In the genomic region with DNA sequence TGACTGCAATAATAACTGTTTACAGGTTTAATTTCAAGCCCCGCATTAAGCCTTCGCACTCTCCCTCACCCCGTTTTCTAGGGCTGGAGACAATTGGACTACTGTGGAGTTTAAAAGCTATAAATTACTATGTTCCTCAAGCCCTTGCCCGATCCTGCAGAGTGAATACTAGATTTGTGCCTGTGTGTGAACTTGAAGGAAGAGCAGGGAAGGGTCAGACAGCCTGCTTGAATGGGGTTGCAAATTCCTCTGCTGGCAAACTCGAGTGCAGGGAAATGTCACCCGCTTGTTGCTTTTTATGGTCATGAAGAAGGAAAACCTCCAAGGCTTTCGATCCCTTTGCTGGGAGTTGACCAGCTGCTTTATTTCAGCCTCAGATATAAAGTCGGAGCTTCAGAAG, we compare ENCODE assay signal across 14 mouse cellular contexts. TPM values are rescaled to one million over a fixed set of nuclear protein-coding genes. Genes with fewer than 3 reads are reported as not detected.
DNase-seq lines count a peak whose midpoint lies in the region; ATAC-seq and TF ChIP-seq lines count a peak whose summit lies in the region.
"Had no signal": no experiment of that assay in that cellular context is flagged by ENCODE, and none has a peak within 500 bp of the region (broad histone marks: within the 10 kb centered on the region; RNA-seq: fewer than 3 reads in every experiment).

No protein-coding gene starts in this region.

- WGBS in liver, adult 2 months = 84% methylated on average over 8 of the region's 8 CpGs
- WGBS in liver, embryonic 12.5 days (ENCODE audit: insufficient replicate concordance) = 64% methylated on average over 8 of the region's 8 CpGs
- WGBS in neural tube, embryonic 13.5 days = 15% methylated on average over 8 of the region's 8 CpGs

- H3K4me1 ChIP-seq in liver, adult 2 months (ENCODE audit: control insufficient read depth, insufficient read depth, low read length) = no peaks in the 10 kb centered on the region
- H3K4me1 ChIP-seq in liver, embryonic 12.5 days = no peaks in the 10 kb centered on the region
- H3K4me1 ChIP-seq in neural tube, embryonic 13.5 days (replicated peaks) = peaks cover 20% of the 10 kb centered on the region
- H3K4me1 ChIP-seq: hindbrain, embryonic 15.5 days had no signal

- no peak overlapping the region for H3K4me3 ChIP-seq in gastrocnemius, adult 2 months
- no peak overlapping the region for H3K4me3 ChIP-seq in liver, adult 2 months (ENCODE audit: insufficient read depth, low read depth, low read length)
- no peak overlapping the region for H3K4me3 ChIP-seq in liver, embryonic 12.5 days
- no peak overlapping the region for H3K4me3 ChIP-seq in neural tube, embryonic 13.5 days
- H3K4me3 ChIP-seq: forebrain, embryonic 12.5 days; hindbrain, embryonic 15.5 days; left cerebral cortex, adult 2 months had no signal

- TF ChIP-seq POLR2A in liver, adult 2 months (IDR thresholded peaks at IDR 0.05; ENCODE audit: extremely low read depth, insufficient read depth, low read length) = no peak

- intact Hi-C loops in gastrocnemius, adult 2 months (cut with DNase I) = no loop called here
- intact Hi-C loops in left cerebral cortex, postnatal 14 days (cut with DNase I) = no loop called here

- H3K36me3 ChIP-seq in liver, adult 2 months (ENCODE audit: control insufficient read depth, insufficient read depth, low read length) = no peaks in the 10 kb centered on the region
- H3K36me3 ChIP-seq in liver, embryonic 12.5 days = no peaks in the 10 kb centered on the region
- no peaks in the 10 kb centered on the region for H3K36me3 ChIP-seq in neural tube, embryonic 13.5 days
- H3K36me3 ChIP-seq: forebrain, embryonic 12.5 days; hindbrain, embryonic 15.5 days had no signal

- TF ChIP-seq CTCF in gastrocnemius, adult 2 months (IDR thresholded peaks at IDR 0.05) = no peak
- no peak for TF ChIP-seq CTCF in liver, adult 2 months (IDR thresholded peaks at IDR 0.05; ENCODE audit: low read depth, low read length)

- no peak for ATAC-seq in liver, embryonic 12.5 days
- peak; percentile 64; the same call in 1 of the 2 replicates for ATAC-seq in neural tube, embryonic 13.5 days (ENCODE audit: low read depth)

- no peak overlapping the region for H3K4me2 ChIP-seq in liver, embryonic 12.5 days
- no peak overlapping the region for H3K4me2 ChIP-seq in neural tube, embryonic 13.5 days
- H3K4me2 ChIP-seq: forebrain, embryonic 12.5 days; hindbrain, embryonic 15.5 days had no signal

- no peaks in the 10 kb centered on the region for H3K9me3 ChIP-seq in liver, embryonic 12.5 days (replicated peaks)
- no peaks in the 10 kb centered on the region for H3K9me3 ChIP-seq in neural tube, embryonic 13.5 days
- H3K9me3 ChIP-seq: forebrain, embryonic 12.5 days; hindbrain, embryonic 15.5 days had no signal

- H3K9ac ChIP-seq in liver, adult 2 months (ENCODE audit: low read depth, low read length) = no peak overlapping the region
- H3K9ac ChIP-seq in liver, embryonic 12.5 days = no peak overlapping the region
- no peak overlapping the region for H3K9ac ChIP-seq in neural tube, embryonic 13.5 days
- H3K9ac ChIP-seq: forebrain, embryonic 12.5 days; hindbrain, embryonic 15.5 days had no signal

- no peaks in the 10 kb centered on the region for H3K27me3 ChIP-seq in liver, adult 2 months (ENCODE audit: control insufficient read depth, insufficient read depth, low read length)
- no peaks in the 10 kb centered on the region for H3K27me3 ChIP-seq in liver, embryonic 12.5 days (replicated peaks)
- no peaks in the 10 kb centered on the region for H3K27me3 ChIP-seq in neural tube, embryonic 13.5 days
- H3K27me3 ChIP-seq: forebrain, embryonic 12.5 days; hindbrain, embryonic 15.5 days had no signal

- H3K27ac ChIP-seq in gastrocnemius, adult 2 months = peak overlapping the region; percentile 31; the same call in 1 of the 2 replicates
- no peak overlapping the region for H3K27ac ChIP-seq in liver, adult 2 months (replicated peaks; ENCODE audit: insufficient read depth, low read depth, low read length)
- H3K27ac ChIP-seq in liver, embryonic 12.5 days = no peak overlapping the region
- peak overlapping the region; percentile 71 for H3K27ac ChIP-seq in neural tube, embryonic 13.5 days (replicated peaks)
- H3K27ac ChIP-seq: forebrain, embryonic 12.5 days; hindbrain, embryonic 15.5 days; left cerebral cortex, adult 2 months had no signal

- no peak for DNase-seq in gastrocnemius, adult 2 months
- DNase-seq in gastrocnemius, postnatal 4 days (ENCODE audit: low spot score in 2 of 2) = no peak
- DNase-seq in liver, adult 2 months (ENCODE audit: extremely low read depth, low read depth, low spot score) = peak; percentile 3
- peak; percentile 40 for DNase-seq in kidney, postnatal 10 days
- no peak for DNase-seq in thymus, adult 18-20 months
- DNase-seq in left cerebral cortex, postnatal 14 days (ENCODE audit: low spot score in 2 of 2) = no peak
- DNase-seq: adrenal gland, adult 8-10 months; gastrocnemius, postnatal 14 days; midbrain, embryonic 14.5 days had no signal

- H3K79me2 ChIP-seq in liver, adult 2 months (ENCODE audit: control insufficient read depth, insufficient read depth, low read length) = no peaks in the 10 kb centered on the region

RNA-seq across cellular contexts. Expression of a gene that starts 19.6 kb away (rescaled TPM):
- total RNA-seq in gastrocnemius, adult 2 months (2021) = 10 to 100 TPM in 1 of 2 experiments, 1 to 10 TPM in 1; 6.2 to 16.6 TPM
- total RNA-seq in gastrocnemius, postnatal 4 days (2021) = 100 to 1,000 TPM; 109 to 110 TPM
- 1.7 and 2.3 TPM in 2 replicates for total RNA-seq in liver, adult 2 months (2014; rRNA removed)
- polyA plus RNA-seq in liver, adult 2 months (2012; rRNA removed) = 0.37 and 0.57 TPM in 2 replicates
- 7.1 and 7.2 TPM in 2 replicates for polyA plus RNA-seq in liver, embryonic 12.5 days (2016; fragmentation: Nextera tagmentation; extraction: Ambion mirVana)
- polyA plus RNA-seq in neural tube, embryonic 13.5 days (2015; fragmentation: Nextera tagmentation; extraction: Ambion mirVana) = 78.6 and 80.2 TPM in 2 replicates
- total RNA-seq in left cerebral cortex, postnatal 14 days (2021) = 10 to 100 TPM; 17.4 to 17.7 TPM

Comparison
In these comparisons a context has a peak if more than half of its experiments do, and no peak if none do; other contexts are left out.
1. RNA of a gene that starts 19.6 kb away (total RNA-seq): 109 to 110 TPM in gastrocnemius, postnatal 4 days; 17.4 to 17.7 TPM in left cerebral cortex, postnatal 14 days, 6.2 to 16.6 TPM in gastrocnemius, adult 2 months and 1.7 to 2.3 TPM in liver, adult 2 months; every median in the first group is over 4 times any median in the second.
2. DNase-seq: peak in liver, adult 2 months (single experiment) and kidney, postnatal 10 days (single experiment); none in gastrocnemius, adult 2 months (single experiment), gastrocnemius, postnatal 4 days (0 of 2), thymus, adult 18-20 months (0 of 2) and left cerebral cortex, postnatal 14 days (0 of 2).
3. H3K27ac ChIP-seq: peak in gastrocnemius, adult 2 months (single experiment) and neural tube, embryonic 13.5 days (single experiment); none in liver, adult 2 months (single experiment) and liver, embryonic 12.5 days (single experiment).